Mouse (Mus musculus): Measurements from ENCODE around the gene Ranbp17. TPM values are rescaled to one million over a fixed set of nuclear protein-coding genes. Genes with fewer than 3 reads are reported as not detected.

Ranbp17 gene
- 0.59 TPM in 2 replicates for polyA plus RNA-seq (2012; rRNA removed)

DNA sequence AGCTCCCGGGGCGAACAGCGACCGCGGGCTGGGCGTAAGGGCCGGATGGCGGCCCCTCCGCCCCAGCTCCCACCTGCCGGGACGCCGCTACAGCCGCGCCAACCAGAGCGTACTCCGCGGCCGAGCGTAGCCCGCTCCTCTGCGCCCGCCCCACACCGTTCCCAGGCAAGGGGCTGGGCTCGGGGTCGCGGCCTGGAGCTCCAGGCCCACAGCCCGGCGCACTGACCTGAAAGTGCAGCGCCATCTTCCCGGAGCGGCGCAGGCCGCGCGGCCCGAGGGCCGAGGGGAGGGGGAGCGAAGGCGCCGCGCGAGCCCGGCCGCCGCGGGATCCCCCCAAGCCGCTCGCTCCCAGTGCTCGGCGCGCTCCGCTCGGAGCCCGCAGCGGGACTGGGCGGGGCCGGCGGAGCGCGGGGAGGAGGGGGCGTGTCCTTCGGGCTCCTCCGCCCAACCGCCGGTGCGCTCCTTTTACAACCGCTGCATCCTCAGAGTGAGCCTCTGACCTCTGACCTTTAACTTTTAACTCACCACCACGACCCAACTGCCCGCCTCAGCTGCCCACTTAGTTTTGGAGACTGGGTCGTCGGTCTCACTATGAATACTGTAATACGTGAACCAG lies at the start of gene Ranbp17:
Gene Ranbp17, minus strand, starts transcription at position 371 of the 616 bp plus-strand sequence.

GRCm38 (mm10) chr11:33276637-33277036 lies 236.9 kb downstream of the Ranbp17 start, which contains the start of gene Gm12117:
Gene Gm12117, minus strand, starts transcription at chr11:33276737.

DNA sequence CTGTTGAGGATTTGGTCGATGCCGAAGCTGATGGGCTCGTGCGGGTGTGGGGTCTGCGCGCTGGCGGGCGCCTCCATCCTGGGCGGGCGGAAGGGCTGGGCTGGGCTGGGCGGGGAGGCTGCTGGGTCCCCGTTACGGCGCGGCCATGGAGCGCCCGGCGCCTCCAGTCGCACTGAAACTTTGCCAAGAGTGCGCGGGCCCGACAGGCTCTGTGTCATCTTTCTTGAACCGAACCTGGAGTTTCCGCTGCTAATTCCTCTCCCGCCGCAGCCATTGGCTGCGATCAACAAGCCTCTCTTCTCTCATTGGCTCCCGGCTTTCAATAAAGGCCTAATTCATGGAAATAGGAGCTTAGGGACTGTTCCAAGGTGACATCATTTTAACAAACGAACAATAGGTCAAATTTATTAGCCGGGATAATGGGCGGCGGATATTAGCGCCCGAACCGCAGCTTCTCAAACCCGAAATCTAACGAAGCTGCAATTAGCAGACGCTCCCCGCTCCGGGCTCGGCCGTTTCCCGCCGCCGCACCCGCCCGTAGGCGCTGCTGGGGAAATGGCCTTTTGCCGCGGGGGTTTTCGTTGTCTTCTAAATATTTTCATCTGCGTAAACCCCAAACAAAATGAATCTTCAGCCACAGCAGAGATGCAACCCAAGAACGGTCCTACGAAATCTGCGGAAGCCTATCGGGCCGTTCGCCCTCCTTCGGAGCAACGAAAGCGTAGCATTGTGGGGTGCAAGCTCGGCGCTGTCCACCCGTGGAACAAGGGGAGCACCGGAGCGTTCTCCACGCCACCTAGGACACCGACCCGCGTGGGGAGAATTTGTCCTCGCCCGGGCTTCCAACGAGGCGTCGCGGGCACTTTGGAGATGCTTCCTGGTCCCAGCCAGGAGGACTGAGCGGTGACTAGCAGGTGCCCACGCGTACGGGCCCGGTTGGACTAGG lies 309.9 kb downstream of the Ranbp17 start, which contains the start of gene Tlx3:
Gene Tlx3, minus strand, starts transcription at position 207 of the 946 bp plus-strand sequence.

DNA sequence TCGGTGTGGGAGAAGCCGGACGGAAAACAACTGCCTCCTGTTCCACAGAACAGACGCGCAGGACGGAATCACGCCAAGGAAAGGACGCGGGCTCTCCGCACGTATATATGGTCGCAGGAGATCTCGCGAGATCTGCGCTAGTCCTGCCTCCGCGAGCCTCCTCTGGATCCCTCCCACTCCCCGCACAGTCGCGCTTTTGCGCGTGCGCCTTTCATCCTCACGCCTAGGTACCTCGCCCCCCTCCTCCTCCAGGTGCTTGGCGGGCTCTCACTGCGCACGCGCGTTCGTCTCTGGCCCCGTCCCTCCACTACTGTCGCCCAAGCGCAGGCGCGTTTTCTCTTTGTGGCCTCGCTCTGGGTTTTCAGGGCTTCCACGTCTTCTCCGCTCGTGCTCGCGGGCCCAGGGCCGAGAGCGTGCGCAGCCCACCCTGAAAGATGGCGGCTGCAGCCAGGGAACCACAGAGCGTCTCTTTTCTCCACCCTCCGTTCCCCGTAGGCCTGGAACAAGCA lies 350.5 kb downstream of the Ranbp17 start, which contains the start of gene Npm1:
Gene Npm1, minus strand, starts transcription at position 209 of the 509 bp plus-strand sequence.

Other genes starting within 250 kb of the Ranbp17 start
- gene Gm12117, start 237.0 kb downstream of the Ranbp17 start, polyA plus RNA-seq (2012; rRNA removed) = 0.07 TPM in 1 of 2 replicates, not detected in the other
- 0.08 TPM in 2 replicates for gene Gabrp, start 65.2 kb upstream of the Ranbp17 start, polyA plus RNA-seq (2012; rRNA removed)
- not detected in 2 replicates for gene D130052B06Rik, start 85.6 kb upstream of the Ranbp17 start, polyA plus RNA-seq (2012; rRNA removed)

Data from liver, embryonic 18 days (tissue).